Mouse (Mus musculus): ENCODE results near the gene Gm2035. TPM values are rescaled to one million over a fixed set of nuclear protein-coding genes. Genes with fewer than 3 reads are reported as not detected.

The Gm2035 gene
- not detected in 2 replicates for polyA plus RNA-seq (2015; fragmentation: Nextera tagmentation; extraction: Ambion mirVana)

GRCm38 (mm10) chr12:87919721-87920120 is at the start of gene Gm2035:
Gene Gm2035 (minus strand): TSS chr12:87919857.

DNA sequence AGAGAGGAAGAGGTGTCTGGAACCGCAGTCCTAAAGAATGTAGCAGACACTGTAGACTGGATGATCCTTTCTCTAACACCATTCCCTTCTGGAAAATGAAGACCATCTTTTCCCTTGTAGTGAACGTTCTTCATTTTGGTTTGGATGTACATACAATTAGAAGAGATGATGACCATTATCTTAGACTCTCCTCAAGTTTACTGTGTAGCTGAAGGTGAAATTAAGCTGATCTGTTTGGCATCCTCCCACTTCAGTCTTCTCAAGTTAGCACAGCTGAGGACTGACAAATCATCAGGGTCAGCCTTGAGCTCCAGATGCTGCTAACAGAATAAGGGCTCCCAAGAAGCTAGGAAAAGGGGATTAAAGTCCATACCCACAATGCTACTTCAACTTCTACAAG is 34.1 kb upstream of the Gm2035 start, which contains the start of gene Gm2042:
Gm2042 (plus strand) TSS at position 301 of the 400 bp plus-strand sequence.

DNA sequence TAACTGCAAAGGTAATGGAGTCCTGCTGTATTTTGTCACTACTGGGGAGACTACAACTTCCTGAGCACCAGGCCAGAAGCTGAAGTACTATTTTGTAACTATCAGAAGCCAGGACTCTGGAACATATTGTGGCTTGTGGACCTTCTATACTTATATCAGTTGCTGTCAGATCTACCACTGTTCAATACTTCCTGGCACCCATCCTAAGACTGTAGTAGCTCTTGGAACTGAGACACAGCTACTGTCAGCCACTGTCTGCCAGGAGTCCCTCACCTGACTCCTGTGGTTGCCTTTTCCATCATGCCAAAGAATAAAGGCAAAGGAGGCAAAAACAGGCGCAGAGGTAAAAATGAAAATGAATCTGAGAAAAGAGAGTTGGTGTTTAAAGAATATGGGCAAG is 24.6 kb downstream of the Gm2035 start, which contains the start of gene Gm2022:
Gm2022 (plus strand) TSS at position 301 of the 400 bp plus-strand sequence.

GRCm38 (mm10) chr12:87873772-87874171 is 45.9 kb downstream of the Gm2035 start, which contains the start of gene Gm2016:
Gene Gm2016 (plus strand): TSS chr12:87874072.

Other genes with a start within 250 kb of the Gm2035 start
- gene Gm21319, start 144.1 kb downstream of the Gm2035 start, polyA plus RNA-seq (2015; fragmentation: Nextera tagmentation; extraction: Ambion mirVana): not detected in 2 replicates
- not detected in 2 replicates for gene Gm21936, start 124.3 kb downstream of the Gm2035 start, polyA plus RNA-seq (2015; fragmentation: Nextera tagmentation; extraction: Ambion mirVana)
- gene BB287469, start 103.3 kb downstream of the Gm2035 start, polyA plus RNA-seq (2015; fragmentation: Nextera tagmentation; extraction: Ambion mirVana): not detected in 2 replicates
- gene Gm2001, start 77.5 kb downstream of the Gm2035 start, polyA plus RNA-seq (2015; fragmentation: Nextera tagmentation; extraction: Ambion mirVana): not detected in 2 replicates
- gene Gm2016, start 45.8 kb downstream of the Gm2035 start, polyA plus RNA-seq (2015; fragmentation: Nextera tagmentation; extraction: Ambion mirVana): not detected in 2 replicates
- not detected in 2 replicates for gene Gm2022, start 24.5 kb downstream of the Gm2035 start, polyA plus RNA-seq (2015; fragmentation: Nextera tagmentation; extraction: Ambion mirVana)
- gene Gm2042, start 34.2 kb upstream of the Gm2035 start, polyA plus RNA-seq (2015; fragmentation: Nextera tagmentation; extraction: Ambion mirVana): not detected in 2 replicates
- gene Gm2075, start 92.0 kb upstream of the Gm2035 start, polyA plus RNA-seq (2015; fragmentation: Nextera tagmentation; extraction: Ambion mirVana): not detected in 2 replicates
- gene Gm6803, start 98.9 kb upstream of the Gm2035 start, polyA plus RNA-seq (2015; fragmentation: Nextera tagmentation; extraction: Ambion mirVana): not detected in 2 replicates
- not detected in 2 replicates for gene Gm2056, start 107.1 kb upstream of the Gm2035 start, polyA plus RNA-seq (2015; fragmentation: Nextera tagmentation; extraction: Ambion mirVana)
- not detected in 2 replicates for gene Gm16368, start 163.8 kb upstream of the Gm2035 start, polyA plus RNA-seq (2015; fragmentation: Nextera tagmentation; extraction: Ambion mirVana)

Measured in urinary bladder, postnatal 0 days (tissue).